Mouse (Mus musculus): ENCODE measurements at regions not wholly inside any gene's neighbourhood (a gene's known extent, or its start where the extent isn't known, plus 50 kb on each side); places are given as distances from the start of the nearest gene placed in this dataset.

DNA sequence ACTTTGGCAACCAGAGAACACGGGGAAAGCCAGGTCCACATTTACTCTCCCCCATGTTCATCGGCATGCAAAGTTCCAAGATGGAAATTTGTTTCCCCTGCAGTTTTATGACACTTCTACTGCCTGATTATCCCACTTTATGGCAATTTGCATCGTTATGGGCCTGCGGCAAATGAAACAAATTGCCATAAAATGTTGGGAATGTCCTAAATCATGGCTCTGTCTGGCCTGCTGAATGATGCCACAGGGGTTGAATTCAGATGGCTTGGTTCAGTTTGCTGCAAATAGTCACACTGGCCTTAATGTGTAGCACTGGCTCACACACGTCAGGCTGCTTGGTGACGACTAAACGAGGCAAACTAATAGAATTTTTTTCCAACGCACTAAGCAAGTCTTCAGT lies 393.2 kb downstream of the Psat1 start:
- no peaks in the 10 kb centered on the region for H3K79me2 ChIP-seq (replicated peaks; ENCODE audit: control insufficient read depth, insufficient read depth, low read length)

DNA sequence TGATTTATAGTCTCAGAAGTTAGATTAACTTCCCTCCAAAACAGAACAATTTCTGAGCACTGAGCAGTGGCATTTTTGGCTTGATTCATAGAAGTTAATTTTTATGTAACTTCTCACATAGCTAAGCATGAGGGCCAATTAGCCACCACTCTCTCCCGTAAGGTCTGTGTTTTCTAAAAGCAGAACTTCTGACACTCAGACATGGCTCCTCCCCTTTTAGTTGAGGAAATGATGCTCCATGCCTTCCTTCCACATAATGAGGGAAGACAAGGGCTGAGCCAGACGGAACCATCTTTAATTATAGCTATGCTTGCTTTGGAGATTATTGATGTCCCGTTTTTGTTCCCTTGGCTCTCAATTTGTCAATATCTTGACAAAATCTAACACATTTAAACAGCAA lies 429.3 kb downstream of the Psat1 start:
- Histone ChIP-seq H3K27me3 (ENCODE audit: control insufficient read depth, insufficient read depth, low read length) (no peaks in the 10 kb centered on the region), H3K36me3 (ENCODE audit: control insufficient read depth, insufficient read depth, low read length) (no peaks in the 10 kb centered on the region), H3K27ac (no peak overlapping the region), H3K4me3 (no peak overlapping the region), H3K4me1 (ENCODE audit: control insufficient read depth, insufficient read depth, low read length) (no peaks in the 10 kb centered on the region), H3K79me2 (replicated peaks; ENCODE audit: control insufficient read depth, insufficient read depth, low read length) (no peaks in the 10 kb centered on the region), H3K9ac (ENCODE audit: low read depth, low read length) (no peak overlapping the region)
- 67% methylated on average over 3 of the region's 3 CpGs for WGBS
- intact Hi-C loops (cut with DNase I) = no loop called here
- no peak for DNase-seq
- TF ChIP-seq EP300 (IDR thresholded peaks at IDR 0.05; ENCODE audit: insufficient read depth, low read depth, low read length) (no peak), CTCF (IDR thresholded peaks at IDR 0.05) (no peak), POLR2A (IDR thresholded peaks at IDR 0.05; ENCODE audit: insufficient read depth, low read depth, low read length) (no peak)

More for the DNA sequence above, 393.2 kb downstream of the Psat1 start:
- no peak for DNase-seq
- Histone ChIP-seq H3K9ac (ENCODE audit: low read depth, low read length) (no peak overlapping the region), H3K27me3 (ENCODE audit: control insufficient read depth, insufficient read depth, low read length) (no peaks in the 10 kb centered on the region), H3K4me3 (no peak overlapping the region), H3K36me3 (ENCODE audit: control insufficient read depth, insufficient read depth, low read length) (no peaks in the 10 kb centered on the region), H3K4me1 (ENCODE audit: control insufficient read depth, insufficient read depth, low read length) (no peaks in the 10 kb centered on the region), H3K27ac (no peak overlapping the region)
- 85% methylated on average over 8 of the region's 8 CpGs for WGBS
- intact Hi-C loops (cut with DNase I) = no loop called here
- TF ChIP-seq EP300 (IDR thresholded peaks at IDR 0.05; ENCODE audit: insufficient read depth, low read depth, low read length) = no peak
- no peak for TF ChIP-seq CTCF (IDR thresholded peaks at IDR 0.05)
- no peak for TF ChIP-seq POLR2A (IDR thresholded peaks at IDR 0.05; ENCODE audit: insufficient read depth, low read depth, low read length)

DNA sequence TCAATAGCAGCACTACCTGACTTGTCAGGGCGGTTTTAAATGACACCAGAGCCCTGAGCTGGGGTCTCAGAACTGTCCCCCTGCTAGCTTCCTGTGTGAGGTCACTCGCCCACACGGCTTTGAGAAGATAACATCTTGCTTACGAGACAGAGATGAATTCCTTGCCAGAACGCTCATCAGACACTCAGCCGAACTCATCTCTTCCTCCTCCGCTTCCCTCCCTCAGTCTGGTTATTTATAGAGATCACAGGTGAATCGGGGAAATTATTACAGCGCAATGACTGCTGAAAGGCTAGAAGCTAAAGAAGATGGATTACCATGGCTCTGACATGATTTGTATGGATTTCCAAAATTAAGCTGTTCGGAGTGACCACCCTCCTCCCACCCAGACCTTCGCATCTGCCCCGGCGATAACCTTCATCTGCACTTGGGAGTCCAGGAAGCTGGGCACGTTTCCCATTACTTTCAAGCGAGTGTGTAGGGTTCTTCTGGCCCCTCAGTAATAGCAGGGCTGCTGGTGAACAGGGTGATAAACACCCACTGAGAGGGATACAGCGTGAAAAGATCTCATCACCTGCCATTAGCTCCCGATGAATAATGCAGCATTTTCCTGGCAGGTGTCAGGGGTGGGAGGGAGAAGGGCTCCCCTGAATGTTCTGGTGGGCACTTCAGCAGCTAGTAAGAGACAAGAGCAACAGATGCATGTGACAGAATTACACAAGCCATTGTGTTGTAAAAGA lies 430.4 kb downstream of the Psat1 start:
- Histone ChIP-seq H3K27ac (no peak overlapping the region), H3K9ac (ENCODE audit: low read depth, low read length) (no peak overlapping the region), H3K36me3 (ENCODE audit: control insufficient read depth, insufficient read depth, low read length) (no peaks in the 10 kb centered on the region), H3K4me1 (ENCODE audit: control insufficient read depth, insufficient read depth, low read length) (no peaks in the 10 kb centered on the region), H3K27me3 (ENCODE audit: control insufficient read depth, insufficient read depth, low read length) (no peaks in the 10 kb centered on the region), H3K4me3 (no peak overlapping the region), H3K79me2 (replicated peaks; ENCODE audit: control insufficient read depth, insufficient read depth, low read length) (no peaks in the 10 kb centered on the region)
- TF ChIP-seq CTCF (IDR thresholded peaks at IDR 0.05) (no peak), EP300 (IDR thresholded peaks at IDR 0.05; ENCODE audit: insufficient read depth, low read depth, low read length) (no peak), POLR2A (IDR thresholded peaks at IDR 0.05; ENCODE audit: insufficient read depth, low read depth, low read length) (no peak)
- no peak for DNase-seq
- intact Hi-C loops (cut with DNase I) = no loop called here
- 28% methylated on average over 17 of the region's 17 CpGs for WGBS

DNA sequence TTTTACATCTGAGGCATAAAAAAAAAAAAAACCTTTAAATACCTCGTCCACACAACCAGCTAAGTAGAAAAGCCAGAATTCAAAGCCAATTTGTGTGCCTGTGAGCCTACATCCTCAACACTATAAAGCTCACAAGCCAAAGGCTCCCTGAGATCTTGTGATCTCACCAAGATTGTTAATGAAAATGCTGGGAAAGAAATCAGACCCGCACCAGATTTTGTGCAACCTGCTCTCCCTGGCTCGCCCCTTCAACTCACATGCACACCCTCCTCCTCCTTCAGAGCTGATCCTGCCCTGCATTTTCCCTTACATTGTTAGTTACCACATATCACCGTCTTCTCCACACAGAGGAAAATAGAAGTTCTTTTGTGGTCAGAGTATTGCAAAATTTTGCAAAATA lies 433.9 kb downstream of the Psat1 start:
- 73% methylated on average over 4 of the region's 4 CpGs for WGBS
- H3K4me1 ChIP-seq (ENCODE audit: control insufficient read depth, insufficient read depth, low read length) = no peaks in the 10 kb centered on the region
- no peak overlapping the region for H3K4me3 ChIP-seq
- H3K9ac ChIP-seq (ENCODE audit: low read depth, low read length) = no peak overlapping the region
- H3K27me3 ChIP-seq (ENCODE audit: control insufficient read depth, insufficient read depth, low read length) = no peaks in the 10 kb centered on the region
- TF ChIP-seq EP300 (IDR thresholded peaks at IDR 0.05; ENCODE audit: insufficient read depth, low read depth, low read length) = no peak
- no peak for TF ChIP-seq CTCF (IDR thresholded peaks at IDR 0.05)
- TF ChIP-seq POLR2A (IDR thresholded peaks at IDR 0.05; ENCODE audit: insufficient read depth, low read depth, low read length) = no peak
- H3K36me3 ChIP-seq (ENCODE audit: control insufficient read depth, insufficient read depth, low read length) = no peaks in the 10 kb centered on the region
- intact Hi-C loops (cut with DNase I) = no loop called here
- H3K79me2 ChIP-seq (replicated peaks; ENCODE audit: control insufficient read depth, insufficient read depth, low read length) = no peaks in the 10 kb centered on the region
- DNase-seq = no peak
- no peak overlapping the region for H3K27ac ChIP-seq

DNA sequence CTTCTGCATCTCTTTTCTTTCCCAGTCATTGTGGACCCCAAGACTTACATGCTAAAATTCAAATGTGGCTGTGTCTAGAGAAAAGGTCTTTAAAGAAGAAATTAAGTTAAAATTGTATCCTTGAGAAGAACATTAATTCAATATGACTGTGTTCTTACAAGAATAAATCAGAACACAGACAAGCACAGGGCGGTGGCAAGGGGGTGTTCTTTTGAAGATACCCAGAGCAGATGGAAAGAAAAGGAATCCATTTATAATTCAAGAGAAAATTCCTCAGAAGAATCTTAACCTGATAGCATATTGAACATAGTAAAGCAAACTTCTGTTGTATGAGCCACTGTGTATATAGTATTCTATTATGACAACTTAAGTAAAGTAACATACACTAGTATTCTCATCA lies 436.7 kb downstream of the Psat1 start:
- no peak for TF ChIP-seq CTCF (IDR thresholded peaks at IDR 0.05)
- TF ChIP-seq EP300 (IDR thresholded peaks at IDR 0.05; ENCODE audit: insufficient read depth, low read depth, low read length) = no peak
- no peak for TF ChIP-seq POLR2A (IDR thresholded peaks at IDR 0.05; ENCODE audit: insufficient read depth, low read depth, low read length)
- Histone ChIP-seq H3K9ac (ENCODE audit: low read depth, low read length) (no peak overlapping the region), H3K4me1 (ENCODE audit: control insufficient read depth, insufficient read depth, low read length) (no peaks in the 10 kb centered on the region), H3K79me2 (replicated peaks; ENCODE audit: control insufficient read depth, insufficient read depth, low read length) (no peaks in the 10 kb centered on the region), H3K27me3 (ENCODE audit: control insufficient read depth, insufficient read depth, low read length) (no peaks in the 10 kb centered on the region), H3K36me3 (ENCODE audit: control insufficient read depth, insufficient read depth, low read length) (no peaks in the 10 kb centered on the region), H3K4me3 (no peak overlapping the region), H3K27ac (no peak overlapping the region)
- 85% methylated on average over 1 of the region's 1 CpGs for WGBS
- intact Hi-C loops (cut with DNase I) = no loop called here
- no peak for DNase-seq

DNA sequence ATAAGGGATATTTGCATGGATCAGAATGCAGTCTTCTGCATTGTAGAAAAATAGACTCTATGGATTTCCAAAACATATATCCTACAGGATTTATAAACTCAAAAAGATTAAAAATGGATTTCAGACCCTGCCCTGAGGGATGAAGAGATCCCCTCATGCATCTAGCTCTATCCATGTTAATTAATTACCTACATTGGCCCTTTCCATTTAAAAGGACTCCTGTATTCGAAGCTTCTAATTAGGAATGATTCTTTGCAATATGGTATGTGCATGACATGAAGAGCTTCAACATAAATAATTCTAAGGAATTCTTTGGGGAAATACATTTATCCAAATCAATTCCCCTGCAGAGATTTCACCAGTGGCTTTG lies 444.2 kb downstream of the Psat1 start:
- no peaks in the 10 kb centered on the region for H3K4me1 ChIP-seq (ENCODE audit: control insufficient read depth, insufficient read depth, low read length)
- H3K79me2 ChIP-seq (replicated peaks; ENCODE audit: control insufficient read depth, insufficient read depth, low read length) = no peaks in the 10 kb centered on the region
- no peak overlapping the region for H3K4me3 ChIP-seq
- 89% methylated on average over 1 of the region's 1 CpGs for WGBS
- H3K36me3 ChIP-seq (ENCODE audit: control insufficient read depth, insufficient read depth, low read length) = no peaks in the 10 kb centered on the region
- H3K9ac ChIP-seq (ENCODE audit: low read depth, low read length) = no peak overlapping the region
- intact Hi-C loops (cut with DNase I) = no loop called here
- H3K27ac ChIP-seq = no peak overlapping the region
- DNase-seq = no peak
- TF ChIP-seq EP300 (IDR thresholded peaks at IDR 0.05; ENCODE audit: insufficient read depth, low read depth, low read length) (no peak), POLR2A (IDR thresholded peaks at IDR 0.05; ENCODE audit: insufficient read depth, low read depth, low read length) (no peak), CTCF (IDR thresholded peaks at IDR 0.05) (no peak)
- H3K27me3 ChIP-seq (ENCODE audit: control insufficient read depth, insufficient read depth, low read length) = no peaks in the 10 kb centered on the region
